Mouse (Mus musculus) forebrain, embryonic 11.5 days (tissue): Measurements from ENCODE around the gene Gdf2. TPM values are rescaled to one million over a fixed set of nuclear protein-coding genes. Genes with fewer than 3 reads are reported as not detected.

ENCODE experiments used
- polyA plus RNA-seq: library from polyadenylated mRNA; unstranded; fragments of >200 nt; fragmentation: Nextera tagmentation; extraction: Ambion mirVana; gene quantifications from 2 replicates; pipeline ENCODE4 v1.2.1, GENCODE M21; 2014

Gdf2 gene
- polyA plus RNA-seq, 1 experiment from 2014 or later = not detected

Other genes with a start within 250 kb of the Gdf2 start
- gene Gdf10, start 17.5 kb upstream of the Gdf2 start, polyA plus RNA-seq = 2.4 and 2.8 TPM in 2 replicates
- gene Rbp3, start 13.0 kb downstream of the Gdf2 start, polyA plus RNA-seq = not detected in 2 replicates
- 0.08 and 0.09 TPM in 2 replicates for gene Zfp488, start 37.7 kb downstream of the Gdf2 start, polyA plus RNA-seq
- not detected in 2 replicates for gene Gm30083, start 74.1 kb downstream of the Gdf2 start, polyA plus RNA-seq
- gene Gm5460, start 75.7 kb downstream of the Gdf2 start, polyA plus RNA-seq = not detected in 2 replicates
- gene Antxrl, start 111.7 kb downstream of the Gdf2 start, polyA plus RNA-seq = not detected in 2 replicates
- gene Anxa8, start 144.9 kb downstream of the Gdf2 start, polyA plus RNA-seq = 0.88 and 1.2 TPM in 2 replicates
- not detected in 2 replicates for gene A630023A22Rik, start 161.7 kb downstream of the Gdf2 start, polyA plus RNA-seq
- not detected in 2 replicates for gene Npy4r, start 211.4 kb downstream of the Gdf2 start, polyA plus RNA-seq